Mouse (Mus musculus): ENCODE measurements at regions not wholly inside any gene's neighbourhood (a gene's known extent, or its start where the extent isn't known, plus 50 kb on each side); places are given as distances from the start of the nearest gene placed in this dataset.

GRCm38 (mm10) chr15:50970637-50971036, 2914.1 kb upstream of the Gm7489 start:
- TF ChIP-seq CTCF (IDR thresholded peaks at IDR 0.05; ENCODE audit: control insufficient read depth, insufficient read depth, insufficient replicate concordance, low read depth, low read length) (no peak), POLR2A (IDR thresholded peaks at IDR 0.05; ENCODE audit: control insufficient read depth, low read depth, low read length) (no peak)

Measured in testis, adult 2 months (tissue).